Mouse (Mus musculus) lung, postnatal 0 days (tissue): Measurements from ENCODE around the gene Lrrc23.

Source experiments
- CTCF ChIP-seq: IDR thresholded peaks from 2 replicates; pipeline ENCODE4 v1.5.1; 2016; ENCODE audit warnings: antibody characterized with exemption, mild to moderate bottlenecking
- EP300 ChIP-seq: IDR thresholded peaks from 2 replicates; pipeline ENCODE4 v1.6.1; 2016; ENCODE audit warnings: antibody characterized with exemption, mild to moderate bottlenecking, control low read depth

DNA sequence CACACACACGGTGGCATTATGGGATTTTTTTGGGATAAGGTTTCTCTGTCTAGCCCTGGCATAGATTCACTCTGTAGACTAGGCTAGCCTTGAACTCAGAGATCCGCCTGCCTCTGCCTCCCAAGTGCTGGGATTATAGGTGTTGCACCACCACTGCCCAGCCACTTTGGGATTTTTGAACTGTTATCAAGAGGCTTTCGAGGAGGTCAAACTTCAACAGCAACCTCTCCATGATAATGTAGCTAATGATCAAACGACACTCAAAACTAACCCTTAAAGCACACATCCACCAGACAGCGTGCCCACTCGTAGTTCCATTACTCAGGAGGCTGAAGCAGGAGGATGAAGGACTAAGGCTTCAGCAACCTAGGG, 28.4 kb upstream of the Lrrc23 start:
- TF ChIP-seq CTCF (no peak), EP300 (no peak)
